Mouse (Mus musculus) brown adipose tissue, adult 24 weeks (tissue): Measurements from ENCODE around the gene Dnaja4. TPM values are rescaled to one million over a fixed set of nuclear protein-coding genes. Genes with fewer than 3 reads are reported as not detected.
A peak's percentile ranks its signal among the peaks of the same experiment; 100 is the strongest.

Experiments
- H3K27ac ChIP-seq: fragments of 200-500 bp; replicated peaks from 2 replicates; pipeline ENCODE4 v1.5.1; 2012; ENCODE audit warnings: low read depth, mild to moderate bottlenecking, low read length
- H3K4me1 ChIP-seq: fragments of 200-500 bp; 2 replicates; pipeline ENCODE4 v1.6.1; 2012; ENCODE audit warnings: low read length, mixed read lengths; ENCODE audit not compliant: control insufficient read depth, insufficient read depth, insufficient read length
- H3K4me3 ChIP-seq: fragments of 200-500 bp; 2 replicates; pipeline ENCODE4 v1.5.1; 2012; ENCODE audit warnings: low read depth, mild to moderate bottlenecking, low read length, moderate library complexity; ENCODE audit not compliant: insufficient read depth
- polyA plus RNA-seq: library from polyadenylated mRNA; stranded (reverse); fragments of >200 nt; gene quantifications from 2 replicates; pipeline ENCODE4 v1.2.4, GENCODE M21; 2012; ENCODE audit not compliant: missing spikeins, insufficient read depth, insufficient read length

Dnaja4 gene
- polyA plus RNA-seq = 11.9 and 22.4 TPM in 2 replicates

- Histone ChIP-seq H3K27ac (peak within 1 kb of the TSS; percentile 76), H3K4me1 (peaks cover 9% of the 10 kb centered on the region; the same call in 1 of the 2 replicates), H3K4me3 (peak within 1 kb of the TSS; percentile 85)
These were observed at the start of gene Dnaja4 for GRCm38 (mm10) chr9:54698318-54699086. Gene Dnaja4 (plus strand): TSS chr9:54698873.

DNA sequence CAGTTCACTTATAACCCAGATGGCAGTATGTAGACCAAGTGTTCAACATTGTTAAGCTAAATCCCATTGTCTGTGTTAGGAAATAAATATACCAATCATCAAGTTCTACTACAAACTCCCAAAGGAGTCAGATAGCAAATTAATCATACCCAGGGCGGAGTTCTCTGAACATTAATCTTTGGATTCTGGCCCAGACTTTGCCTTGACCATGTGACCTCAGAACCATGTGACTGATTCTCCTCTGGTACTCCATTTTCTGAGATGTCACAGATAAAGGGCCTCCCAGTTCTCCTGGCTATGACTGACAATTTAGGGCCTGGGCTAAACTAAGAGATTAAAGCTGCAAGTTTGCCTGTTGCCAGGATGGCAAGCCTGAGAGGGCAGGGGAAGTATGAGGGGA, 49.3 kb upstream of the Dnaja4 start:
- no peak overlapping the region for H3K4me3 ChIP-seq
- no peak overlapping the region for H3K27ac ChIP-seq
- H3K4me1 ChIP-seq = no peaks in the 10 kb centered on the region

DNA sequence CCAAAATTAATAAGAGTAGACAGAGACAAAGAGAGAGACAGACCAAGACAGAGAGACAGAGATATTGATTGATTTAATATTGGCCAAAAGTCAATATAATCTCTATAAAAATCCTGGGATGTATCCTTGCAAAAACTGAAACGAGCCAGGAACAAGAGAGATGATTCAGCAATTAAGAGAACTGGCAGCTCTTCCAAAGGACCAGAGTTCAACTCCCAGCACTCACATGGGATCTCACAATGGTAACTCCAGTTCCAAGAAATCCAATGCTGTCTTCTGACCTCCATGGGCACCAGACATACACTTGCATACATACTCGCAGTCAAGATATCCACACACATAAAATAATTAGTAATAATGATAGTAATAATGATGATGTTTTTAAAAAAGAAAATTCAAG, 45.9 kb upstream of the Dnaja4 start:
- no peak overlapping the region for H3K4me3 ChIP-seq
- H3K4me1 ChIP-seq = no peaks in the 10 kb centered on the region
- H3K27ac ChIP-seq = no peak overlapping the region

DNA sequence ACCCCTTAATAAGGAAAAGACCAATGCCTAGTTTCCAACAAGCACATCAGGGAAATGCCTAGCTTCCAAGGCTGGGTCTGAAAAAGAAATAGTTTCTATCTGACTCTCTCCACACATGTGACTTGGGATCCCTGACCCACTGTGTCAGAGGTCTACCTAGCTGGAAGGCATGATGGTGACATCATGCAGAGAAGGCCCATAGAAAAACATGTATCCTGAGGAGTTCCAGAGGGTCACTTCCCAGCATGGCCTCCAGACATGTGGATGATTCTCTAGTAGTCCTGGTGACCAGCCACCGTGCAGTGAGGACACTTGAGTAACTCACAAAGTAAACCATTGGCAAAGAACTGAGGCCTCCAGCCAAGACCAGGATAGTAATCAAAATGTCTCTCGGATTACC, 42.8 kb upstream of the Dnaja4 start:
- Histone ChIP-seq H3K4me3 (no peak overlapping the region), H3K4me1 (no peaks in the 10 kb centered on the region), H3K27ac (no peak overlapping the region)

DNA sequence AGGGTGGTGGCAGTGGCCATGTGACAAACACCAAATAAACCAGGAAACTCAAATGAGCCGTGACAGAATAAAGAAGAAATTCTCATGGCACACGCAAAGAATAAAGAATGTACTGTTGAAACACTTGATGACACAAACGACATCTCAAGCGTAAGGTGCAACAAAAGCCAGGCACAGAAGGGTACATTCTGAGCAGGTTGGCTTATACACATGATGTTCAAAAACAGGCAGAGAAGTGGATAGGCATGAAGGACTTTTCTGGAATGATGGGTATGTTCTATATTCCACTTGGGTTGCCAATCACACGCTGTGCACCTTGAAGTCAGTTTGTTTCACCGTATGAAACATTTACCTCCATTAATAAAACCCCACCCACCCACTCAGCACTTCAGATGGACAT, 42.3 kb upstream of the Dnaja4 start:
- no peak overlapping the region for H3K4me3 ChIP-seq
- H3K4me1 ChIP-seq = no peaks in the 10 kb centered on the region
- H3K27ac ChIP-seq = no peak overlapping the region

DNA sequence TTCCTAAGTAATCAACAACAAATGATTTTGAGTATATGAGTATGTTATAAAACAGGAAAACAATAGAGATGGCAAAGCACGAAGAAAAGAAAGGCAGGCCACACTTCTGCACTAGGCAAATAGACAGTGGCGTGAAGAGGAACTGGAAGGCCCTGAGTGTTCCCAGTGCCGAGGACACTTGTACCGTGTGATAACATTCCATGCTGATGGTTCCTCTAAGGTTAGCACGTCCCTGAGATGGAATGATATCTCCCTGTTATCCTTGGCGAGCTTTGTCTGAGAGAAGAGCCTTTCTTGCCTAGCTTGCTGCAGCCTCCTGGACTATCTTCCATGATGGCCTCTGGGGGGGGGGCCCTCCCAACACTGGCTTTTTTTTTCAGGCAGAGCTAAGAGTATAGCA, 39.9 kb upstream of the Dnaja4 start:
- Histone ChIP-seq H3K4me3 (no peak overlapping the region), H3K4me1 (no peaks in the 10 kb centered on the region), H3K27ac (no peak overlapping the region)

DNA sequence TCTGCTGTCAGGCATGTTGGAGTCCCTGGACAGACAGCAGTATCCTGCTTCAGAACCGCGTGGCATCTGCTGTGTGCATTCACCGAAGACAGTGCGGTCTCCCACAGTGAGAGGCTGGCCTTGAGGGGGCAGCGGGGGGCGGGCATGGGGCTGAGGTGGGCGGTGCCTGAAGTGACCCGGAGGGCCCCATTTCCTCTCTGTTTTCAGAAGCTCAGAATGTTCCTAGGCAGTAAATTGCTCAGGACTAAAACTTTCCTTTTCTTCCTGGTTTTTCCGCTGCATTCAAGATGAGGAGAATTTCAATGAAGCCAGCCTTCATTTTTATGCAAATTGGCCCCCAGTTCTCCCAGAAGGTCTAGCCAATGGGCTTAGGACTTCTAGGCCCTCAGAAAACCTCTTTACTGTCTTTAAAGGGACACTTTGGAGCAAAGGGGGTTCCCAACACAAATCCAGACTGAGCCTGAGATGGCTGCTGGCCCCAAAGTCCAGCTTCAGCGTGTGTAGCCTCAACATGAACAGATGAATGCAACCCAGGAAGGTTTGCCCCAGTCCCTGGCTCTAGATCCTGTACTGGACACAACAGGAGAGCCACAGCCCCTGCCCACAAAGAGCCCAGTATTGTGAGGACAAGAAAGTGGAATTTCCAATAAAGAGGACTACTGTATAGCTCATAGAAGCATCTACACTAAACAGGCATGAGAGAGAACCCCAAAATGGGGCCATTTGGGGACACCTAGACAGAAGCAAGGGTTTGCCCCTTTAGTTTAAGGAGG, 36.9 kb upstream of the Dnaja4 start, which contains the start of gene Acsbg1:
Gene Acsbg1 (minus strand): TSS at position 266 of the 773 bp plus-strand sequence.
- Histone ChIP-seq H3K4me1 (no peaks in the 10 kb centered on the region), H3K27ac (no peak within 1 kb of the TSS), H3K4me3 (no peak within 1 kb of the TSS)

GRCm38 (mm10) chr9:54664358-54664757, 34.3 kb upstream of the Dnaja4 start:
- H3K4me3 ChIP-seq = no peak overlapping the region
- no peaks in the 10 kb centered on the region for H3K4me1 ChIP-seq

DNA sequence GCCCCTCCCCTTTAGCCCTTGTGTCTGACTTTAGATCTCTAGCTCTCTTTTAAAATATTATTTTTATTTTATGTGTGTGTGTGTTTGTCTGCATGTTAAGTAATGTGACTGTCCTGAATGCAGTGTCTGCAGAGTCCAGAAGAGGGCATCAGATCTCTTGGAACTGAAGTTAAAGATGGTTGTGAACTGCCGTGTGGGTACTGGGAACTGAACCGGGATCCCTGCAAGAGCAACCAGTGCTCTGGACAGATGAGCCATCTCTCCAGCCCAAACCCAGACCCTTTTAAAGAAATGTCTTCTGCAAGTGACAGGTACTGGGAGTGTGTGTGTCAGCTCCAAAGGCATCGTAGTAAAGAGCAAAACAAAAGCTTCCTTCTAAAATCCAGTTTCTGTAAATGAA, 32.6 kb upstream of the Dnaja4 start:
- Histone ChIP-seq H3K4me3 (no peak overlapping the region), H3K27ac (no peak overlapping the region), H3K4me1 (no peaks in the 10 kb centered on the region)

More at GRCm38 (mm10) chr9:54664358-54664757, 34.3 kb upstream of the Dnaja4 start:
- no peak overlapping the region for H3K27ac ChIP-seq

DNA sequence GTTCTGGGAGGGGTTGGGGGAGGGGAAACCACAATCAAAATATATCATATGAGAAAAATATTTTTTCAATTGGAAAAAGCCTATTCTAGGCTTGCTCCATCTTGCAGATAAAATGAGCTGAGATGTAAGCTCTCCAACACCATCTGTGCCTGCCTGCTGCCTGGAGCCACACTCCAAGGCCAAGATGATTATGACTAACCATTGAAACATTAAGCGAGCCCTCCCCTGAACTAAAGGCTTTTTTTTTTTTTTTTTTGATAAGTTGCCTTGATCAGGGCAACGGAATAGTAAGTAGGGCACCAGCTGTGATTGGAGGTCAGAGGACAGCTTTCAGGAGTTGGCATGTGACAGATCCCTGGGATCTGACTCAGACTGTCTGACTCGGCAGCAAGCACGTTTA, 30.2 kb upstream of the Dnaja4 start:
- Histone ChIP-seq H3K27ac (no peak overlapping the region), H3K4me3 (no peak overlapping the region), H3K4me1 (no peaks in the 10 kb centered on the region)

DNA sequence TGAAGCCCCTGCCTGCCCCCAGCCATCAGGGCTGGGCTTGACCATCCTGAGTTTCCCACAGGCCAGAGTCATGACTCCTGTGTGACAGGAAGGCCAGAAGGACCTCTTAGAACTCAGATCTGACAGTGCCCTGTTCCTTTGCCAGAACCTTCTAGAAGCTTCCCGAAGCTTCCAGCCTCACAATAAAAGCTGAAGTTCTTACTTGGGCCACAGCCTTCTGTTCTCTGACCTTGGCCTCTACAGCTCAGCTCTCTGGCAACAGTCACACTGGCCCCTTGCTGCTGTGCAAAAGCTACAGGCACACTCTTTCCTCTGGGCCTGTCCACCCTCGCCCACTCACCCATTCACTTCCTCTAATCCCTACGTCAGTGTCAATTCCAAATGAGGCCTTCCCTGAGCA, 26.7 kb upstream of the Dnaja4 start:
- Histone ChIP-seq H3K4me3 (no peak overlapping the region), H3K27ac (no peak overlapping the region), H3K4me1 (no peaks in the 10 kb centered on the region)

DNA sequence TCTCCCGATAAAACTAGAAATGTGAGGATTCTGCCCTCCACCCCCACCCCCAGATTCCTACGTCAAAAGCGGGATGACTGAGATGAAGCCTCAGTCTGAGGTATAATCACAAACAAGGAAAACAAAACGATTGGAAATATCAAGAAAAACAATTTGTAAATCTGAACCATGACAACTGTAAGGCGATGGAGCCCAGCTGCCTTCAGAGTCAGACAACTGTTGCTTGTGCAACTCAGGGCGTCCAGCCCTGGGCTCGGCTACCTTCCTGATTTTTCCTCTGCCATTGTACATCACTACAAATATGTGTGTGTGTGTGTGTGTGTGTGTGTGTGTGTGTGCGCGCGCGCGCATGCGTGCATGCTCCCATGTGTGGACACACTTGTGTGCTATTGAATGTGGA, 24.8 kb upstream of the Dnaja4 start:
- H3K27ac ChIP-seq = no peak overlapping the region
- H3K4me1 ChIP-seq = no peaks in the 10 kb centered on the region
- no peak overlapping the region for H3K4me3 ChIP-seq

DNA sequence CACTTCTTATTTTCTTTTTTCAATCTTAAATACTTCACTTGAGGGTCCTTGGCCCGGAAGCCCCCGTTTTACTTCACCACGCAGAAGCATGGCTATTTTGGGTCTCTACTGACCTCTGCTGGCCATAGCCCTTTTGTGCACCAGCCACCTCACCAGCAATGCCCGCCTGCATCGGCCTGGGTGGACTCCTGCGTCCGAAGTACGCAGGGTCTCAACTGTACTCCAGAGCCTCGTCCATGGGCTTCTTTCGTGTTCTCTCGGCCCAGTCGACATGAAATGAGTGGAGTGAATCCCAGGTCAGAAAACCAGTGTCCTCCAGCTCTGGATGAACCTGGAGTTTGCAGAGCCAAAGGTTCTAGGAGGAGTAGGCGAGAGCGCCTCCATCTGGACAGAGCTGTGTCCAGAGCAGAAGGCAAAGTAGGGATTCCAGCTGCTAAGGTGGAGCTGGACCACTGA, 22.1 kb upstream of the Dnaja4 start:
- H3K4me3 ChIP-seq = peak overlapping the region; percentile 55

DNA sequence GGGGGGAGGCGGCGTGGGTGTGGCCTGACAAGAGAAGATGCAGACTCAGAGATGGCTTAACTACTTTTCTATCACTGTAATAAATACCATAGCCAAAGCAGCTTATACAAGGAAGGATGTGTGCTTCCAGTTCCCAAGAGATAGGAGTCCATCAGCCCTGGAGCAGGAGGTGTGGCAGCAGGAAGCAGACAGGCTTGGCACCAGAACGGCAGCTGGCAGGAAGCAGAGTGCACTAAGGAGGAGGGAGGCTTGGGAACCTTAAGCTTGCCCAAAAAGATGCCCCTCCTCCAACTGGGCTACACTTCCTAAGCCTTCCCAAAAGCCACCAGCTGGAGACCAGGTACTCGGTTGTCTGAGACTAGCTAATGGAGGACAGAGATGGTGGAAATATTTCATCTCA, 15.8 kb upstream of the Dnaja4 start:
- H3K27ac ChIP-seq = no peak overlapping the region
- H3K4me1 ChIP-seq = no peaks in the 10 kb centered on the region
- H3K4me3 ChIP-seq = no peak overlapping the region

More for the DNA sequence above, 22.1 kb upstream of the Dnaja4 start:
- Histone ChIP-seq H3K4me1 (no peaks in the 10 kb centered on the region), H3K27ac (no peak overlapping the region)

DNA sequence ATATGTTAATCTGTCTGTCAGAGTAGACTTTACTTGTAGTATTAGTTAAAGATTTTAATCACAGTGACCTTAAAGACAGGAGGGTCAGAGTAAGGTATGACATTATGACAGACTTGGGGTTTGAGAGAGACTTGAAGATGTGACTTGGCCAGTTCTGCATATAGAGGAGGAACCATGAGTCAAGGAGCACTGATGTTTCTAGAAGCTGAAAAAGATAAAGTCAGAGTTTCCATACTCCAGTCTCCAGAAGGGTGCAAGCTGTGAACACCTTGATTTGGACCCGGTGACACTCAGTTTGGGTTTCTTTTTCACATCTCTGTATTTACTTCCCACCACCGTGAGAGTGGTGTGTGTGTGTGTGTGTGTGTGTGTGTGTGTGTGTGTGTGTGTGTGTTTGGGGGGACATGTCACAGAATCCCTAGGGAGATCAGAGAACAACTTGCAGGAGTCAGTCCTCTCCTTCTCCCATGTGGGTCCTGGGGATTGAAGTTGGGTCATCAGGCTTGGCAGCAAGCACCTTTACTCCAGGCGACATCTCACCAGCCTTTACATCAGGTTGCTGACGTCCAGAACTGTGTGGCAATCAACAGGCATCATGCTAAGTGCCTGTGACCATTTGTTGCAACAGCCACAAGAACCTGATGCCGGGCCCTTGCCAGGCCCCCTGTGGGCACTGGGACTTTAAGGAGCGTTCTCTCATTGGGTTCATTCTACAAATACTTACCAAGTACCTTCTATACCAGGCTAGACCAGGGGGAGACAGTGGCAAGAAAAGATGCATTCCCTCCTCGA, 14.7 kb upstream of the Dnaja4 start:
- no peak overlapping the region for H3K4me3 ChIP-seq
- no peak overlapping the region for H3K27ac ChIP-seq
- no peaks in the 10 kb centered on the region for H3K4me1 ChIP-seq
